Mouse (Mus musculus) inflammation-experienced regulatory T-cells, adult 6 months (primary cell): ENCODE measurements around the gene Slc4a4. TPM values are rescaled to one million over a fixed set of nuclear protein-coding genes. Genes with fewer than 3 reads are reported as not detected.

Experiments used
- ATAC-seq: one replicate; pipeline ENCODE4 v1.8.0; 2017
- polyA plus RNA-seq, 3 experiments: library from polyadenylated mRNA; unstranded; fragments of 100-300 nt; shearing (Covaris generic); gene quantifications; one replicate each; pipeline ENCODE4 v1.2.1; 2017

Slc4a4 gene
- polyA plus RNA-seq, 3 experiments from 2014 or later = 0.09 TPM; not detected in 2

- ATAC-seq = no peak
Observed at GRCm38 (mm10) chr5:89012456-89012855, 125.8 kb downstream of the Slc4a4 start.

GRCm38 (mm10) chr5:89014782-89015181 is 128.2 kb downstream of the Slc4a4 start:
- no peak for ATAC-seq

GRCm38 (mm10) chr5:89015878-89016277 is 129.3 kb downstream of the Slc4a4 start:
- ATAC-seq = no peak

GRCm38 (mm10) chr5:89018537-89018936 is 131.9 kb downstream of the Slc4a4 start:
- ATAC-seq = no peak

- no peak for ATAC-seq
Observed at GRCm38 (mm10) chr5:89024413-89024812, 137.8 kb downstream of the Slc4a4 start.

- ATAC-seq = no peak
Observed at GRCm38 (mm10) chr5:89027518-89028085, 141.0 kb downstream of the Slc4a4 start.

- ATAC-seq = no peak
Observed at GRCm38 (mm10) chr5:89032647-89033046, 146.0 kb downstream of the Slc4a4 start.

GRCm38 (mm10) chr5:89033256-89033655 is 146.6 kb downstream of the Slc4a4 start:
- ATAC-seq = no peak

GRCm38 (mm10) chr5:89036147-89036546 is 149.5 kb downstream of the Slc4a4 start:
- ATAC-seq = no peak

- no peak for ATAC-seq
Observed at GRCm38 (mm10) chr5:89040814-89041213, 154.2 kb downstream of the Slc4a4 start.

- no peak for ATAC-seq
Observed at GRCm38 (mm10) chr5:89043846-89044245, 157.2 kb downstream of the Slc4a4 start.

GRCm38 (mm10) chr5:89044801-89045200 is 158.2 kb downstream of the Slc4a4 start:
- ATAC-seq = no peak

- no peak for ATAC-seq
Observed at GRCm38 (mm10) chr5:89051577-89051976, 165.0 kb downstream of the Slc4a4 start.

- ATAC-seq = no peak
Observed at GRCm38 (mm10) chr5:89052230-89052629, 165.6 kb downstream of the Slc4a4 start.

GRCm38 (mm10) chr5:89055656-89056055 is 169.0 kb downstream of the Slc4a4 start:
- ATAC-seq = no peak

GRCm38 (mm10) chr5:89056370-89056769 is 169.8 kb downstream of the Slc4a4 start:
- ATAC-seq = no peak

- ATAC-seq = no peak
Observed at GRCm38 (mm10) chr5:89061097-89061496, 174.5 kb downstream of the Slc4a4 start.

GRCm38 (mm10) chr5:89062286-89062685 is 175.7 kb downstream of the Slc4a4 start:
- no peak for ATAC-seq

GRCm38 (mm10) chr5:89067111-89067510 is 180.5 kb downstream of the Slc4a4 start:
- no peak for ATAC-seq

GRCm38 (mm10) chr5:89068072-89068471 is 181.5 kb downstream of the Slc4a4 start:
- no peak for ATAC-seq

- no peak for ATAC-seq
Observed at GRCm38 (mm10) chr5:89070051-89070450, 183.4 kb downstream of the Slc4a4 start.

GRCm38 (mm10) chr5:89071957-89072356 is 185.3 kb downstream of the Slc4a4 start:
- ATAC-seq = no peak

GRCm38 (mm10) chr5:89077711-89078110 is 191.1 kb downstream of the Slc4a4 start:
- no peak for ATAC-seq

- ATAC-seq = no peak
Observed at GRCm38 (mm10) chr5:89083476-89083875, 196.9 kb downstream of the Slc4a4 start.

- no peak for ATAC-seq
Observed at GRCm38 (mm10) chr5:89087916-89088315, 201.3 kb downstream of the Slc4a4 start.
